Mouse (Mus musculus) limb, embryonic 10.5 days (tissue): ENCODE data around the gene Ccndbp1. TPM values are rescaled to one million over a fixed set of nuclear protein-coding genes. Genes with fewer than 3 reads are reported as not detected.
"Not testable (repeated sequence)": the region's sequence is repeated elsewhere in the genome, so short reads cannot be mapped to it uniquely, and the experiment has no call there.

Source experiments
- DNase-seq: peaks from one replicate; pipeline ENCODE4 v3.0.0-alpha.2; 2017; ENCODE audit warnings: low spot score
- H3K27ac ChIP-seq: fragments of 300-500 bp; sonication (generic); 2 replicates; pipeline ENCODE4 v1.5.1; 2016; ENCODE audit warnings: mild to moderate bottlenecking
- H3K27me3 ChIP-seq: fragments of 300-500 bp; sonication (generic); 2 replicates; pipeline ENCODE4 v1.6.1; 2016; ENCODE audit warnings: low read depth, mild to moderate bottlenecking; ENCODE audit not compliant: poor library complexity, severe bottlenecking
- H3K36me3 ChIP-seq: fragments of 300-500 bp; sonication (generic); 2 replicates; pipeline ENCODE4 v1.6.1; 2016; ENCODE audit warnings: mild to moderate bottlenecking, moderate library complexity
- H3K4me1 ChIP-seq: fragments of 300-500 bp; sonication (generic); 2 replicates; pipeline ENCODE4 v1.6.1; 2016
- H3K4me3 ChIP-seq: fragments of 300-500 bp; sonication (generic); 2 replicates; pipeline ENCODE4 v1.5.1; 2016; ENCODE audit warnings: mild to moderate bottlenecking, moderate library complexity
- H3K9me3 ChIP-seq: fragments of 300-500 bp; sonication (generic); replicated peaks from 2 replicates; pipeline ENCODE4 v1.6.1; 2016; ENCODE audit warnings: mild to moderate bottlenecking
- whole genome bisulfite sequencing: fragments of 180-500 bp; shearing (Covaris S2); methylation state at CpG from one replicate; pipeline ENCODE4 v1.1.7; 2016; 5-methylcytosine and 5-hydroxymethylcytosine counted together
- polyA plus RNA-seq: library from polyadenylated mRNA; unstranded; fragments of >200 nt; fragmentation: Nextera tagmentation; extraction: Ambion mirVana; gene quantifications from 2 replicates; pipeline ENCODE4 v1.2.1, GENCODE M21; 2016

Ccndbp1 gene
- polyA plus RNA-seq, 1 experiment from 2014 or later = 34.6 TPM

- Histone ChIP-seq H3K4me3 (peak within 1 kb of the TSS; percentile 81), H3K9me3 (no peaks in the 10 kb centered on the region), H3K27me3 (peaks cover 28% of the 10 kb centered on the region), H3K36me3 (no peaks in the 10 kb centered on the region), H3K27ac (peak within 1 kb of the TSS; percentile 86), H3K4me1 (peaks cover 7% of the 10 kb centered on the region; the same call in 1 of the 2 replicates)
- WGBS = under 1% methylated on average over 71 of the region's 71 CpGs
- DNase-seq = peak; percentile 71
These were observed 30.9 kb upstream of the Ccndbp1 start, which contains the start of gene Tmem62 for GRCm38 (mm10) chr2:120976990-120977925. Gene Tmem62, plus strand, starts transcription at chr2:120977017.

GRCm38 (mm10) chr2:120977926-120978692, 30.1 kb upstream of the Ccndbp1 start:
- H3K4me1 ChIP-seq = peaks cover 5% of the 10 kb centered on the region; the same call in 1 of the 2 replicates
- WGBS = 83% methylated on average over 8 of the region's 8 CpGs
- no peak for DNase-seq
- peaks cover 28% of the 10 kb centered on the region for H3K27me3 ChIP-seq
- no peaks in the 10 kb centered on the region for H3K36me3 ChIP-seq
- H3K9me3 ChIP-seq = no peaks in the 10 kb centered on the region
- H3K27ac ChIP-seq = no peak overlapping the region
- H3K4me3 ChIP-seq = peak overlapping the region; percentile 81

- Histone ChIP-seq H3K27ac (no peak overlapping the region), H3K9me3 (no peaks in the 10 kb centered on the region), H3K4me3 (no peak overlapping the region), H3K36me3 (no peaks in the 10 kb centered on the region), H3K27me3 (peaks cover 28% of the 10 kb centered on the region), H3K4me1 (peaks cover 4% of the 10 kb centered on the region; the same call in 1 of the 2 replicates)
- 66% methylated on average over 2 of the region's 2 CpGs for WGBS
- no peak for DNase-seq
These were observed 29.5 kb upstream of the Ccndbp1 start for GRCm38 (mm10) chr2:120978693-120979037.

- Histone ChIP-seq H3K9me3 (no peaks in the 10 kb centered on the region), H3K27me3 (peaks cover 28% of the 10 kb centered on the region), H3K4me3 (no peak overlapping the region), H3K36me3 (no peaks in the 10 kb centered on the region), H3K27ac (no peak overlapping the region), H3K4me1 (peaks cover 4% of the 10 kb centered on the region; the same call in 1 of the 2 replicates)
- no peak for DNase-seq
- WGBS = 79% methylated on average over 1 of the region's 1 CpGs
These were observed 28.4 kb upstream of the Ccndbp1 start for GRCm38 (mm10) chr2:120979819-120980218.

GRCm38 (mm10) chr2:120980861-120981260, 27.3 kb upstream of the Ccndbp1 start:
- no peak overlapping the region for H3K27ac ChIP-seq
- H3K4me3 ChIP-seq = no peak overlapping the region
- H3K36me3 ChIP-seq = no peaks in the 10 kb centered on the region
- H3K27me3 ChIP-seq = peaks cover 28% of the 10 kb centered on the region
- WGBS = 59% methylated on average over 2 of the region's 2 CpGs
- H3K9me3 ChIP-seq = no peaks in the 10 kb centered on the region
- DNase-seq = no peak
- H3K4me1 ChIP-seq = peaks cover 4% of the 10 kb centered on the region; the same call in 1 of the 2 replicates

GRCm38 (mm10) chr2:120983611-120984010, 24.6 kb upstream of the Ccndbp1 start:
- no peaks in the 10 kb centered on the region for H3K9me3 ChIP-seq
- no peak overlapping the region for H3K4me3 ChIP-seq
- H3K27ac ChIP-seq = no peak overlapping the region
- H3K36me3 ChIP-seq = no peaks in the 10 kb centered on the region
- 23% methylated on average over 2 of the region's 2 CpGs for WGBS
- no peaks in the 10 kb centered on the region for H3K4me1 ChIP-seq
- DNase-seq = no peak
- peaks cover 5% of the 10 kb centered on the region; the same call in 1 of the 2 replicates for H3K27me3 ChIP-seq

GRCm38 (mm10) chr2:120985241-120985640, 23.0 kb upstream of the Ccndbp1 start:
- Histone ChIP-seq H3K9me3 (no peaks in the 10 kb centered on the region), H3K4me3 (no peak overlapping the region), H3K27ac (no peak overlapping the region), H3K36me3 (no peaks in the 10 kb centered on the region), H3K4me1 (no peaks in the 10 kb centered on the region), H3K27me3 (no peaks in the 10 kb centered on the region)
- no peak for DNase-seq
- WGBS = 85% methylated on average over 1 of the region's 1 CpGs

GRCm38 (mm10) chr2:120991196-120991595, 17.0 kb upstream of the Ccndbp1 start:
- Histone ChIP-seq H3K27ac (no peak overlapping the region), H3K4me3 (no peak overlapping the region), H3K36me3 (no peaks in the 10 kb centered on the region), H3K9me3 (no peaks in the 10 kb centered on the region), H3K4me1 (no peaks in the 10 kb centered on the region), H3K27me3 (no peaks in the 10 kb centered on the region)
- WGBS = 71% methylated on average over 4 of the region's 4 CpGs
- no peak for DNase-seq

GRCm38 (mm10) chr2:120996607-120997006, 11.6 kb upstream of the Ccndbp1 start:
- not testable (repeated sequence) for H3K36me3 ChIP-seq, DNase-seq, H3K27ac ChIP-seq, H3K4me3 ChIP-seq, H3K4me1 ChIP-seq, H3K9me3 ChIP-seq, H3K27me3 ChIP-seq
- WGBS = 86% methylated on average over 1 of the region's 1 CpGs

- H3K4me3 ChIP-seq = no peak overlapping the region
- no peak for DNase-seq
- no peaks in the 10 kb centered on the region for H3K27me3 ChIP-seq
- no peaks in the 10 kb centered on the region for H3K9me3 ChIP-seq
- H3K36me3 ChIP-seq = no peaks in the 10 kb centered on the region
- H3K27ac ChIP-seq = no peak overlapping the region
- 90% methylated on average over 8 of the region's 8 CpGs for WGBS
- no peaks in the 10 kb centered on the region for H3K4me1 ChIP-seq
These were observed 9.3 kb upstream of the Ccndbp1 start for GRCm38 (mm10) chr2:120998863-120999262.

GRCm38 (mm10) chr2:121003586-121003985, 4.6 kb upstream of the Ccndbp1 start:
- Histone ChIP-seq H3K9me3 (no peaks in the 10 kb centered on the region), H3K36me3 (no peaks in the 10 kb centered on the region), H3K27ac (no peak overlapping the region), H3K4me3 (no peak overlapping the region), H3K27me3 (no peaks in the 10 kb centered on the region), H3K4me1 (peaks cover 3% of the 10 kb centered on the region; the same call in 1 of the 2 replicates)
- 60% methylated on average over 2 of the region's 2 CpGs for WGBS
- no peak for DNase-seq

GRCm38 (mm10) chr2:121004018-121004811, 4.0 kb upstream of the Ccndbp1 start:
- Histone ChIP-seq H3K27ac (no peak overlapping the region), H3K27me3 (no peaks in the 10 kb centered on the region)
- 80% methylated on average over 7 of the region's 7 CpGs for WGBS

More at GRCm38 (mm10) chr2:121004018-121004811, 4.0 kb upstream of the Ccndbp1 start:
- DNase-seq = no peak
- no peaks in the 10 kb centered on the region for H3K9me3 ChIP-seq
- H3K4me3 ChIP-seq = no peak overlapping the region
- peaks cover 9% of the 10 kb centered on the region for H3K4me1 ChIP-seq
- no peaks in the 10 kb centered on the region for H3K36me3 ChIP-seq
